Mouse (Mus musculus) hindbrain, embryonic 11.5 days (tissue): ENCODE data around the gene Qser1. TPM values are rescaled to one million over a fixed set of nuclear protein-coding genes. Genes with fewer than 3 reads are reported as not detected.
A peak's percentile ranks its signal among the peaks of the same experiment; 100 is the strongest.
"Not testable (repeated sequence)": the region's sequence is repeated elsewhere in the genome, so short reads cannot be mapped to it uniquely, and the experiment has no call there.

Experiments
- ATAC-seq: fragments of 200-750 bp; cut with Nextera tagmentation; 2 replicates; pipeline ENCODE4 v1.8.0; 2017; ENCODE audit warnings: mild to moderate bottlenecking, moderate TSS enrichment, moderate library complexity; ENCODE audit not compliant: low FRiP score
- DNase-seq: peaks from one replicate; pipeline ENCODE4 v3.0.0-alpha.2; 2015; ENCODE audit warnings: low spot score
- H3K27ac ChIP-seq: fragments of 300-500 bp; sonication (generic); 2 replicates; pipeline ENCODE4 v1.5.1; 2014; ENCODE audit warnings: mild to moderate bottlenecking, low read depth, low read length
- H3K27me3 ChIP-seq: fragments of 300-500 bp; sonication (generic); 2 replicates; pipeline ENCODE4 v1.6.1; 2014; ENCODE audit warnings: mild to moderate bottlenecking, low read length, moderate library complexity, mixed read lengths; ENCODE audit not compliant: control insufficient read depth, insufficient read depth
- H3K36me3 ChIP-seq: fragments of 300-500 bp; sonication (generic); 2 replicates; pipeline ENCODE4 v1.6.1; 2014; ENCODE audit warnings: mild to moderate bottlenecking, low read length, moderate library complexity, mixed read lengths; ENCODE audit not compliant: control insufficient read depth, insufficient read depth
- H3K4me1 ChIP-seq: fragments of 300-500 bp; sonication (generic); replicated peaks from 2 replicates; pipeline ENCODE4 v1.6.1; 2014; ENCODE audit warnings: low read length, mixed read lengths; ENCODE audit not compliant: control insufficient read depth, insufficient read depth
- H3K4me2 ChIP-seq: fragments of 300-500 bp; sonication (generic); replicated peaks from 2 replicates; pipeline ENCODE4 v1.6.1; 2014; ENCODE audit warnings: mild to moderate bottlenecking, low read depth, low read length
- H3K4me3 ChIP-seq: fragments of 300-500 bp; sonication (generic); 2 replicates; pipeline ENCODE4 v1.5.1; 2014; ENCODE audit warnings: low read depth, low read length
- H3K9ac ChIP-seq: fragments of 300-500 bp; sonication (generic); 2 replicates; pipeline ENCODE4 v1.6.1; 2014; ENCODE audit warnings: low read depth, low read length
- H3K9me3 ChIP-seq: fragments of 300-500 bp; sonication (generic); 2 replicates; pipeline ENCODE4 v1.6.1; 2016; ENCODE audit warnings: low read length; ENCODE audit not compliant: control insufficient read depth
- WGBS: fragments of 180-500 bp; shearing (Covaris S2); extraction: QIAGEN DNeasy Blood & Tissue Kit; methylation state at CpG from one replicate; pipeline ENCODE4 v1.1.7; 2014; 5-methylcytosine and 5-hydroxymethylcytosine counted together
- polyA plus RNA-seq: library from polyadenylated mRNA; unstranded; fragments of >200 nt; fragmentation: Nextera tagmentation; extraction: Ambion mirVana; gene quantifications from 2 replicates; pipeline ENCODE4 v1.2.1, GENCODE M21; 2014

Gene Qser1
- 14.1 and 19.6 TPM in 2 replicates for polyA plus RNA-seq

DNA sequence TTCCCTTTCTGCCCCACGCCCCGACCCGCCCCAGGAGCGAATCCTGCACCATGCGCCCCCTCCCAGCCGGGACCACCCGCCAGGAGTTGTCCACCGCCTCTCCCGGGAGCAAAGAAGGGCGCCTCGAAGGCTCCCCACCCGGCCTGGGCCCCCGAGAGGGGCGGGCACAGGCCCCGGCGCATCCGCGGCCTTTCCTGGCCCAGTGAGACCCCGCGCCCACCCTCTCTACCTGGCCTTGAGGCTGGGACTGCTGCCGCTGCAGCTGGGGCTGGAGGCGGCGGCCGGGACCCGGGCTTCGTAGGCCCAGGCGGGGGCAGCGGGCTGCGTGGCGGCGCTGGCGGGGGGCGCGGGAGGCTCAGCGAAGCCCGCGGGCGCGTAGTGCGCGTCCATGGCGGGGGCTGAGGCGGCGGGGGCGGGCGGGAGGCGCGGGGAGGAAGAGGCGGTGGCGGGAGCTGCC lies at the start of gene Qser1:
Gene Qser1, minus strand, starts transcription at position 390 of the 457 bp plus-strand sequence.
- Histone ChIP-seq H3K4me3 (peak within 1 kb of the TSS; percentile 77), H3K36me3 (no peaks in the 10 kb centered on the region), H3K4me1 (peaks cover 2% of the 10 kb centered on the region; the same call in 1 of the 2 replicates), H3K4me2 (peak within 1 kb of the TSS; percentile 55), H3K27me3 (no peaks in the 10 kb centered on the region), H3K9ac (peak within 1 kb of the TSS; percentile 86), H3K27ac (peak within 1 kb of the TSS; percentile 91), H3K9me3 (no peaks in the 10 kb centered on the region)
- WGBS = under 1% methylated on average over 19 of the region's 50 CpGs
- DNase-seq (peak; percentile 69), ATAC-seq (peak; percentile 79)

DNA sequence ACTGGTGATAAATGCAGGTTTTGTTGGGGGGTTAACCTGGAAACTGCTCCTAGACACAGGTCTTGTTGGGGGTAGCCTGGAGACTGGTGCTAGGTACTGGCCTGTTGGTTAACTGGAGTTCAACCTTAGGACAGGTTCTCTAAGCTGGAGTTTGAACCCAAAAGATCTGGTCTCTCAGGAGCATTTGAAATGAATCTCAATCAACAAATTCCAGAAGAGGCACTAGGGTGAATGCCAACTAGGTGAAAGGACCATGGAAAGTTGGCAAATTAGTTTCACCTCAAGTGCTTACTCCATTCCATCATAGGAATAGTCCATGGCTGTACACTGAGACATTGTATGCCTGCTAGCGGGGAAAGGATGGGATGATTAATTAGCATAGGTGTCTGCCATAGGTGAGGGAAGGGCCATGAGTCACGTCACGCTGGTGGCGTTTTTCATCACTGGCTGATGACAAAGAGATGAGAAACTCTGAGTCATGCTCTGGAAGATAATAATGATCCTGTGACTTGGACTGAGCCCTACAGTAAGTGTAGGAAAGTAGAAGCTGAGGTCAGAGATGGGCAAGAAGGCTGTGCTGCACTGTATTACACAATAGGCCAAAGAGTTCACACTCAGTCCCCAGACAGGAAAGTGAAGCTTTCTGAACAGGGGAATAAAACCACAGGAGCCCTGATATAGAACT lies 47.8 kb upstream of the Qser1 start:
- no peak overlapping the region for H3K9ac ChIP-seq
- 89% methylated on average over 4 of the region's 4 CpGs for WGBS

DNA sequence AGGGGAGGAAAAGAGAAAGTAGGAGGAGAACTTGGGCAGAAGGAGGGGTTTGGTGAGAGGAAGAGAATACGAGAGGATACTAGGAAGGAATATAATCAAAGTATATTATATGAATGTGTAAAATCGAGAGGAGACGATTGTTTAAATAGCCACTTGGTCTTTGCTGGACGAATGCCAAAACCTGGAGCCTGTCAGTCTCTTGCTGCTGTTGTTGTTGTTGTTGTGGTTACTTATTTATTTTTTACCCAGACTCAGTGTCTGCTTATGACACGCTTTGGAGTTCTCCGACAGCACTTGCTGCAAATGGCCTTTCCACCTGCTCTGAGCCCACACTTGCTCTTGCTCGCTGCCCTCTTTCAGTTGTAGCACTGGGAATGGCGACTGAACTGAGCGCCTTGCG lies 43.9 kb upstream of the Qser1 start:
- Histone ChIP-seq H3K27ac (no peak overlapping the region), H3K9ac (no peak overlapping the region), H3K9me3 (no peaks in the 10 kb centered on the region), H3K4me1 (no peaks in the 10 kb centered on the region), H3K27me3 (no peaks in the 10 kb centered on the region), H3K4me2 (no peak overlapping the region), H3K4me3 (no peak overlapping the region), H3K36me3 (no peaks in the 10 kb centered on the region)
- WGBS = 86% methylated on average over 10 of the region's 10 CpGs
- DNase-seq (no peak), ATAC-seq (no peak)

More for the DNA sequence above, 47.8 kb upstream of the Qser1 start:
- Histone ChIP-seq H3K9me3 (no peaks in the 10 kb centered on the region), H3K4me1 (no peaks in the 10 kb centered on the region), H3K4me2 (no peak overlapping the region), H3K4me3 (no peak overlapping the region), H3K36me3 (no peaks in the 10 kb centered on the region), H3K27me3 (no peaks in the 10 kb centered on the region), H3K27ac (no peak overlapping the region)
- no peak for ATAC-seq
- no peak for DNase-seq

DNA sequence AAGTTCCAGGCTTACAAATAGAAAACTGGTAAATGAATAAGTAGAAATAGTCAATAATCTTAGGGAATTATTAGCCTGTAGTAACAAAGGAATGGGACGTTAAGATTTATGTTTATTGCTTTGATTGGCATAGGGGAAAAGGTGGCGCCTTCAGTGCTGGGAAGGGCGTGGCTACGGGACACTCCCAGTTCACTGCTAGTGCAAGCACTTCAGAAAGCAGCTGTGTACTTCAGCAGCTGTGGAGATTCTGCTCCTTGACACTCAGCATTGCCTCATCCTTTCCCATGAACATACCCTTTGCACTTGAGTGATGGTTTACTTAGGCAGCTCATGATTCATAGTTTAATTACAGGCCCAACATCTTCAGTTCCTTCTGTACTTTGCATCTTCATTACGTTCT lies 42.5 kb upstream of the Qser1 start:
- WGBS = 86% methylated on average over 5 of the region's 5 CpGs
- H3K27me3 ChIP-seq = no peaks in the 10 kb centered on the region
- ATAC-seq = no peak
- H3K27ac ChIP-seq = no peak overlapping the region
- H3K4me3 ChIP-seq = no peak overlapping the region
- no peak for DNase-seq
- no peaks in the 10 kb centered on the region for H3K9me3 ChIP-seq
- H3K4me2 ChIP-seq = no peak overlapping the region
- no peaks in the 10 kb centered on the region for H3K4me1 ChIP-seq
- no peak overlapping the region for H3K9ac ChIP-seq
- H3K36me3 ChIP-seq = no peaks in the 10 kb centered on the region

DNA sequence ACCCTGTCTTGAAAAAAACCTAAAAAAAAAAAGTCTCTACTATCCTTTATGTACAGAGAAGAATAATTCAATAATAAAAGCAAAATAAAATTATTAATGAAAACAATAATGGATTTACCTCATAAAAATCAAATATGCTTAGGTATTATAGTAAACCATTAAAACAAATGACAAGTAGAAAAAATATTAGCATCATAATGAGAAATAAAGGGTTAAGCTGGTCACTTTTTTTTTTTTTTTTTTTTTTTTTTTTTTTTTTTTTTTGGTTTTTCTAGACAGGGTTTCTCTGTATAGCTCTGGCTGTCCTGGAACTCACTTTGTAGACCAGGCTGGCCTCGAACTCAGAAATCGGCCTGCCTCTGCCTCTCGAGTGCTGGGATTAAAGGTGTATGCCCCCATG lies 41.5 kb upstream of the Qser1 start:
- not testable (repeated sequence) for H3K4me2 ChIP-seq, ATAC-seq, H3K4me1 ChIP-seq, H3K27me3 ChIP-seq, H3K9me3 ChIP-seq, H3K9ac ChIP-seq, H3K27ac ChIP-seq, DNase-seq, H3K4me3 ChIP-seq, H3K36me3 ChIP-seq
- 85% methylated on average over 3 of the region's 3 CpGs for WGBS

DNA sequence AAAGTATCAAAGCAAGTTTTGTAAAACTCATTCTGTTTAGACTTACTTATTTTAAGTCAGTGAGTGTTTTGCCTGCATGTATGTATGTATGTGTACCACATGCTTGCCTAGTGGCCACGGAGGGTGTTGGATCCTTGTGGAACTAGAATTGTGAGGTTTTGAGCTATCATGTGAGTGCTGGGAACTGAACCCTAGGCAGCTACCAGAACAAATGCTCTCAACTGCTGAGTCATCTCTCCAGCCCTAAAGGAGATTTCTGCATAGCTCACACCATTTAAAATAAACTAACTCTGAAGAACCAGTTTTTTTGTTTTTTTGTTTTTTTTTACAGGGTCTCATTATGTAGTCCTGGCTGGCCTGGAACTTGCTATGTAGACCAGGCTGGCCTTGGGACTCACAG lies 39.7 kb upstream of the Qser1 start:
- H3K27me3 ChIP-seq = no peaks in the 10 kb centered on the region; the same call in 1 of the 2 replicates
- no peak overlapping the region for H3K4me3 ChIP-seq
- no peaks in the 10 kb centered on the region for H3K9me3 ChIP-seq
- WGBS = 60% methylated on average over 1 of the region's 1 CpGs
- no peak overlapping the region for H3K4me2 ChIP-seq
- no peak overlapping the region for H3K9ac ChIP-seq
- H3K36me3 ChIP-seq = no peaks in the 10 kb centered on the region
- no peaks in the 10 kb centered on the region for H3K4me1 ChIP-seq
- no peak overlapping the region for H3K27ac ChIP-seq
- DNase-seq (no peak), ATAC-seq (no peak)

DNA sequence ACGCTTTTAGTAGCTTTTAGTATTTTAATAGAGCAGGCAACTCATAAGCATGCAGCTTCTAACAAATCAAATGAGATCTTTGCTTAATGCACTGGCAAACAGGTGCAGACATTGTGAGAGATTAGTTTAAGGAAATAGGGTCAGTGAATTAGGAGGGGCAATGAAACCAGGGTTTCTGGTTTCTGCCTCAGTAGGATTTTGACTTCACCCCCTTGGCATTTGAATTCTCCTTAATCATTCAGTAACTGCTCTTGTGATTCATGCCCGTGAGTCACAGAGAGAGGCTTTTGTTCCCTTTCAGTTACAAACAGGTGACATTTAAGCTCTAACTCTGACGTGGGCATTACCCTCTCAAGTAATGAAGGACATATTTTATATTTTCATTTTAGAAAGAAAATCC lies 39.2 kb upstream of the Qser1 start:
- H3K4me2 ChIP-seq = no peak overlapping the region
- no peak for ATAC-seq
- no peak overlapping the region for H3K9ac ChIP-seq
- H3K36me3 ChIP-seq = no peaks in the 10 kb centered on the region
- H3K9me3 ChIP-seq = no peaks in the 10 kb centered on the region
- no peak for DNase-seq
- 40% methylated on average over 3 of the region's 3 CpGs for WGBS
- no peak overlapping the region for H3K27ac ChIP-seq
- peaks cover 2% of the 10 kb centered on the region; the same call in 1 of the 2 replicates for H3K27me3 ChIP-seq
- H3K4me1 ChIP-seq = no peaks in the 10 kb centered on the region
- H3K4me3 ChIP-seq = no peak overlapping the region

DNA sequence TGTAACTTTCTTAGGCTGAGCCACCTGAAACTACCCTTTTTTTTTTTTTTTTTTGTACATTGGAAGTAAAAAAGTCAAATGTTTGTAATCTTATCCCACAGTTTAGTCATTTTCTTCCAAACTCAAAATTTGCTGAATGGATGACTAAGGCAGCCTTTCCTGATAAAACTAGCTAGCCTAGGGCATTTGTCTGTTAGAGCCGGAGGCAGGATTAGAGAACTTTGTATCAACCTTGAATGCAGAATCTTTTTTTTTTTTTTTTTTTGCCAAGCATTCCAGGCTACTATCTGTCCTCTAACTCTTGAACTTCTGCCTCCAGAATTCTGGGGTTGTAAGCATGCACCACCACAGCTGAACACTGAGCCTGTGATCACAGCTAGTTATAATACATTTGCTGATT lies 38.3 kb upstream of the Qser1 start:
- Histone ChIP-seq H3K36me3 (no peaks in the 10 kb centered on the region), H3K9ac (no peak overlapping the region), H3K27ac (no peak overlapping the region), H3K4me2 (no peak overlapping the region), H3K27me3 (peaks cover 3% of the 10 kb centered on the region; the same call in 1 of the 2 replicates), H3K4me3 (no peak overlapping the region), H3K4me1 (no peaks in the 10 kb centered on the region), H3K9me3 (no peaks in the 10 kb centered on the region)
- ATAC-seq (no peak), DNase-seq (no peak)
- WGBS = 81% methylated on average over 1 of the region's 1 CpGs

DNA sequence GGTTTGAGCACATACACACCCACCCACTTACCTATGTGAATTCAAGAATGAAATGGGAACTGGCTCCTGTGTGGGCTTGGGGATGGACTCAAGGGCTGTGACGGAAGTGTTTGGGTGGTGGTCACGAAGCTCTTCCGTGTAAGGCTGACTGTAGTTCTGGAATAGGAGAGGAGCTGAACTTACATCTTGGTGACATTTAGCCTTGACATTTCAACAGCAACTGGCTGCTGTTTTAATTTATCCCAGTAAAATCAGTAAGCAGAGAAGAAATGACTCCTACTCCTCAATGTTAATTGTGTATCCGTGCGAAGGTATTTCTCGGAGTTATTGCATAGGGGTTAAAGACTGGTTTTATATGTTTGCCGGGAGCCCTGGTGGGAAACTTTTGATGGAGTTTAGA lies 36.0 kb upstream of the Qser1 start:
- Histone ChIP-seq H3K4me1 (peaks cover 4% of the 10 kb centered on the region), H3K27me3 (peaks cover 15% of the 10 kb centered on the region), H3K9ac (no peak overlapping the region), H3K27ac (no peak overlapping the region), H3K4me2 (no peak overlapping the region), H3K4me3 (no peak overlapping the region), H3K9me3 (no peaks in the 10 kb centered on the region), H3K36me3 (no peaks in the 10 kb centered on the region)
- ATAC-seq (no peak), DNase-seq (no peak)
- 87% methylated on average over 7 of the region's 7 CpGs for WGBS
